Comparison of ENCODE assay signal across 16 mouse cellular contexts in genomic region chr7:125847528-125847866, GRCm38 (mm10).
DNase-seq lines count a peak whose midpoint lies in the region; ATAC-seq lines count a peak whose summit lies in the region.
"Had no signal": no experiment of that assay in that cellular context is flagged by ENCODE, and none has a peak within 500 bp of the region (broad histone marks: within the 10 kb centered on the region; RNA-seq: fewer than 3 reads in every experiment).

No protein-coding gene starts in this region.

- peaks cover 35% of the 10 kb centered on the region for H3K4me1 ChIP-seq in heart, embryonic 15.5 days (replicated peaks)
- H3K4me1 ChIP-seq: embryonic facial prominence, embryonic 10.5 days; hindbrain, embryonic 10.5 days; liver, embryonic 15.5 days; neural tube, embryonic 12.5 days had no signal

- H3K27me3 ChIP-seq in heart, embryonic 15.5 days: no peaks in the 10 kb centered on the region
- H3K27me3 ChIP-seq: heart, embryonic 12.5 days; limb, embryonic 15.5 days; liver, embryonic 15.5 days; neural tube, embryonic 12.5 days had no signal

- 69% methylated on average over 2 of the region's 2 CpGs for WGBS in heart, embryonic 15.5 days

- DNase-seq in heart, postnatal 4 days: no peak
- DNase-seq in right cerebral cortex, adult 2 months (ENCODE audit: low spot score in 2 of 2): peak; percentile 17 to 28
- no peak for DNase-seq in right cerebral cortex, postnatal 10 days (ENCODE audit: low spot score in 2 of 2)
- DNase-seq in brain, adult 2 months (ENCODE audit: low read depth, low spot score): peak; percentile 56
- DNase-seq in cerebellum, adult 11-12 months: no peak
- DNase-seq in cerebellum, adult 9-11 months: no peak
- DNase-seq: adrenal gland, postnatal 36 days had no signal

- H3K36me3 ChIP-seq in heart, embryonic 15.5 days: peaks cover 14% of the 10 kb centered on the region; the same call in 1 of the 2 replicates
- H3K36me3 ChIP-seq: liver, embryonic 15.5 days had no signal

- peak overlapping the region; percentile 65 for H3K27ac ChIP-seq in heart, embryonic 15.5 days
- H3K27ac ChIP-seq: embryonic facial prominence, embryonic 10.5 days; hindbrain, embryonic 10.5 days; hindbrain, postnatal 0 days; limb, embryonic 15.5 days; liver, embryonic 15.5 days; neural tube, embryonic 12.5 days had no signal

- no peak for ATAC-seq in heart, embryonic 15.5 days (replicated peaks; ENCODE audit: insufficient number of reproducible peaks, insufficient read depth, low FRiP score, low read depth)

- H3K9me3 ChIP-seq in heart, embryonic 15.5 days (replicated peaks): no peaks in the 10 kb centered on the region
- H3K9me3 ChIP-seq: embryonic facial prominence, embryonic 10.5 days; heart, embryonic 12.5 days; hindbrain, embryonic 10.5 days; limb, embryonic 15.5 days; liver, embryonic 15.5 days; neural tube, embryonic 12.5 days had no signal

- no peak overlapping the region for H3K4me3 ChIP-seq in heart, embryonic 15.5 days
- H3K4me3 ChIP-seq: embryonic facial prominence, embryonic 10.5 days; heart, embryonic 12.5 days; hindbrain, embryonic 10.5 days; limb, embryonic 15.5 days; liver, embryonic 15.5 days; neural tube, embryonic 12.5 days had no signal

- H3K4me2 ChIP-seq in heart, embryonic 15.5 days: no peak overlapping the region
- H3K4me2 ChIP-seq: heart, embryonic 12.5 days; limb, embryonic 15.5 days; liver, embryonic 15.5 days; midbrain, embryonic 11.5 days; neural tube, embryonic 12.5 days had no signal

- H3K9ac ChIP-seq in heart, embryonic 15.5 days: no peak overlapping the region; the same call in 1 of the 2 replicates
- H3K9ac ChIP-seq: heart, embryonic 12.5 days; limb, embryonic 15.5 days; liver, embryonic 15.5 days; neural tube, embryonic 12.5 days had no signal

Comparison
In these comparisons a context has a peak if more than half of its experiments do, and no peak if none do; other contexts are left out.
1. DNase-seq: peak in right cerebral cortex, adult 2 months (2 of 2) and brain, adult 2 months (single experiment); none in heart, postnatal 4 days (single experiment), right cerebral cortex, postnatal 10 days (0 of 2), cerebellum, adult 11-12 months (single experiment) and cerebellum, adult 9-11 months (single experiment).